In the genomic region with DNA sequence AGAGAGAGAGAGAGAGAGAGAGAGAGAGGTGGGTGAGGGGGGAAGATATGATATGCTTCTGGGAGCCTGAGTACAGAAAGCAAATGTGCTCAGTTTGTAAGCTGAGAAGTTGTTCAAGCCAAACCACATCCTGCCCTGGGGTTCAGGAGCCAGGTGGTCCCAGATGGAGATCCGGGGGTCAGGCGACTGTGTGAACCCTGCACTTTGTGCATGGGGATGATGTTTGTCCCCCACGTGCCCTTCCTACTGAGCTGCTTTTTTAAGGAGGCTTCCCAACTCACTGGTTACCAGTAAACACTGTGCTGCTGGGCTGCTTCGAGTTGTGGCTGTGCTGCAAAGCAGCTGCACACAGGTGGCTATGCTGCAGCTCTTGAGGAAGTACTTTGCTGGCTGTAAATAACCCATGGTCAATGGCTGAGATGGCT, we compare ENCODE assay signal across 9 mouse cellular contexts.
A peak's percentile ranks its signal among the peaks of the same experiment; 100 is the strongest.
DNase-seq lines count a peak whose midpoint lies in the region; ATAC-seq and TF ChIP-seq lines count a peak whose summit lies in the region.
"Had no signal": no experiment of that assay in that cellular context is flagged by ENCODE, and none has a peak within 500 bp of the region (broad histone marks: within the 10 kb centered on the region; RNA-seq: fewer than 3 reads in every experiment).

No protein-coding gene starts in this region.

- no peak overlapping the region for H3K4me2 ChIP-seq in lung, embryonic 15.5 days
- no peak overlapping the region for H3K4me2 ChIP-seq in lung, postnatal 0 days (replicated peaks; ENCODE audit: low read depth, low read length)
- H3K4me2 ChIP-seq in heart, embryonic 12.5 days, result peak overlapping the region; percentile 21; the same call in 1 of the 2 replicates

- no peak for TF ChIP-seq EP300 in lung, postnatal 0 days (IDR thresholded peaks at IDR 0.05)

- no peak for TF ChIP-seq CTCF in lung, postnatal 0 days (IDR thresholded peaks at IDR 0.05)

- H3K36me3 ChIP-seq in lung, embryonic 15.5 days, result no peaks in the 10 kb centered on the region
- H3K36me3 ChIP-seq in lung, postnatal 0 days (ENCODE audit: insufficient read depth, low read length), result no peaks in the 10 kb centered on the region
- no peaks in the 10 kb centered on the region for H3K36me3 ChIP-seq in heart, embryonic 12.5 days

- 0 out of 2 replicates have a peak, but pooled peaks have one; percentile 31 for ATAC-seq in lung, embryonic 15.5 days (ENCODE audit: borderline replicate concordance, extremely low read depth, low FRiP score, low TSS enrichment)
- ATAC-seq in lung, postnatal 0 days, result no peak
- no peak for ATAC-seq in heart, embryonic 12.5 days (ENCODE audit: insufficient number of reproducible peaks, low FRiP score)

- no peak overlapping the region for H3K27ac ChIP-seq in lung, embryonic 15.5 days
- no peak overlapping the region for H3K27ac ChIP-seq in lung, postnatal 0 days (ENCODE audit: low read length)
- no peak overlapping the region for H3K27ac ChIP-seq in heart, embryonic 12.5 days (ENCODE audit: poor library complexity, severe bottlenecking)

- H3K4me1 ChIP-seq in lung, embryonic 15.5 days, result no peaks in the 10 kb centered on the region
- H3K4me1 ChIP-seq in lung, postnatal 0 days (ENCODE audit: insufficient read depth, low read depth, low read length), result no peaks in the 10 kb centered on the region
- no peaks in the 10 kb centered on the region; the same call in 1 of the 2 replicates for H3K4me1 ChIP-seq in heart, embryonic 12.5 days (replicated peaks)

- DNase-seq in lung, postnatal 0 days (ENCODE audit: low spot score), result no peak
- peak; percentile 59 to 62 for DNase-seq in kidney, postnatal 4 days
- DNase-seq in thymus, postnatal 10 days (ENCODE audit: low spot score in 2 of 2), result peak; percentile 61 to 80
- no peak for DNase-seq in cerebellum, adult 11 months
- no peak for DNase-seq in cerebellum, adult 9-10 months
- no peak for DNase-seq in ovary, postnatal 10 days (ENCODE audit: low spot score)

- WGBS in lung, embryonic 15.5 days, result 26% methylated on average over 4 of the region's 4 CpGs
- 29% methylated on average over 4 of the region's 4 CpGs for WGBS in lung, postnatal 0 days
- 18% methylated on average over 4 of the region's 4 CpGs for WGBS in heart, embryonic 12.5 days

- H3K9ac ChIP-seq in lung, embryonic 15.5 days, result no peak overlapping the region
- no peak overlapping the region for H3K9ac ChIP-seq in lung, postnatal 0 days (replicated peaks; ENCODE audit: low read depth)
- no peak overlapping the region for H3K9ac ChIP-seq in heart, embryonic 12.5 days

- no peaks in the 10 kb centered on the region for H3K9me3 ChIP-seq in lung, embryonic 15.5 days
- H3K9me3 ChIP-seq in lung, postnatal 0 days (ENCODE audit: low read length), result no peaks in the 10 kb centered on the region
- H3K9me3 ChIP-seq in heart, embryonic 12.5 days (replicated peaks), result no peaks in the 10 kb centered on the region

- no peaks in the 10 kb centered on the region for H3K27me3 ChIP-seq in lung, embryonic 15.5 days
- no peaks in the 10 kb centered on the region for H3K27me3 ChIP-seq in lung, postnatal 0 days (replicated peaks; ENCODE audit: insufficient read depth, low read length)
- H3K27me3 ChIP-seq in heart, embryonic 12.5 days (replicated peaks), result no peaks in the 10 kb centered on the region

- H3K4me3 ChIP-seq in lung, embryonic 15.5 days, result no peak overlapping the region
- no peak overlapping the region for H3K4me3 ChIP-seq in lung, postnatal 0 days (ENCODE audit: low read depth, low read length)
- no peak overlapping the region for H3K4me3 ChIP-seq in heart, embryonic 12.5 days
- H3K4me3 ChIP-seq: erythroblast, embryonic 14.5 days had no signal

Comparison
In these comparisons a context has a peak if more than half of its experiments do, and no peak if none do; other contexts are left out.
1. DNase-seq: peak in kidney, postnatal 4 days (2 of 2) and thymus, postnatal 10 days (2 of 2); none in lung, postnatal 0 days (single experiment), cerebellum, adult 11 months (single experiment), cerebellum, adult 9-10 months (single experiment) and ovary, postnatal 10 days (single experiment).